12 mouse cellular contexts compared by ENCODE assay signal in the genomic region with DNA sequence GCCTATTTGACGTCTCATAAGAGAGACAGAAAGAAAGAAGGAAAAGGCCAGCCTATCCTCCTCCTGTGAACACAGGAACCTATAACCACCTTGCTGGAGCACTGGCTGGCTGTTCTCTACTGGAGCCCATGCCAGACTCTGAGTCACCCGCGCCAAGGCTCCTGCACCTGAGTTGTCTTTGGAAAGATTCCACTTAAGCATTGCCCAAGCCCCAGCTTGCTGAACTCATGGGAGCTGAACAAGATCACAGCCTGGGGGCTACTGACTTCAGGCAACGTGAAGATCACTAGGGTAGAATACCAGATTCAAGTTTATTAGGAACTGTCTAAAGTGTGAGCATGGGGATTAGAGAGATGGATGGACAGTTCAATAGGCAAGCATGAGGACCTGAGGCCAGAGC.
DNase-seq lines count a peak whose midpoint lies in the region; ATAC-seq lines count a peak whose summit lies in the region.
"Had no signal": no experiment of that assay in that cellular context is flagged by ENCODE, and none has a peak within 500 bp of the region (broad histone marks: within the 10 kb centered on the region; RNA-seq: fewer than 3 reads in every experiment).

No protein-coding gene starts in this region.

- intact Hi-C loops in gastrocnemius, postnatal 14 days (cut with DNase I; ENCODE audit: low total_unique reads): no loop called here

- ATAC-seq in forebrain, embryonic 14.5 days: no peak
- ATAC-seq: intestine, embryonic 15.5 days; midbrain, embryonic 13.5 days had no signal

- peak; percentile 91 for DNase-seq in heart, adult 11 months
- no peak for DNase-seq in heart, adult 9 months (ENCODE audit: low spot score in 2 of 2)
- DNase-seq in 3T3-L1 (ENCODE audit: low read depth, low spot score): peak; percentile 40
- peak; percentile 79 for DNase-seq in brain, adult 2 months (ENCODE audit: low read depth, low spot score)
- peak; percentile 86 for DNase-seq in fibroblast of lung, adult 2 months (ENCODE audit: low read depth)
- DNase-seq in ovary, adult 18-20 months (ENCODE audit: low spot score): no peak
- no peak for DNase-seq in gastrocnemius, postnatal 14 days
- no peak for DNase-seq in forebrain, embryonic 14.5 days (ENCODE audit: low spot score)

- no peak overlapping the region for H3K4me2 ChIP-seq in forebrain, embryonic 14.5 days (ENCODE audit: low read length)
- H3K4me2 ChIP-seq: intestine, embryonic 15.5 days; midbrain, embryonic 13.5 days; neural tube, embryonic 12.5 days; stomach, embryonic 15.5 days had no signal

- no peak overlapping the region for H3K4me3 ChIP-seq in forebrain, embryonic 14.5 days (ENCODE audit: low read depth, low read length)
- H3K4me3 ChIP-seq: intestine, embryonic 15.5 days; midbrain, embryonic 13.5 days; neural tube, embryonic 12.5 days; stomach, embryonic 15.5 days had no signal

- H3K9ac ChIP-seq in forebrain, embryonic 14.5 days (ENCODE audit: low read length): no peak overlapping the region
- H3K9ac ChIP-seq: intestine, embryonic 15.5 days; midbrain, embryonic 13.5 days; neural tube, embryonic 12.5 days; stomach, embryonic 15.5 days had no signal

- no peaks in the 10 kb centered on the region for H3K27me3 ChIP-seq in forebrain, embryonic 14.5 days (replicated peaks; ENCODE audit: control insufficient read depth, insufficient read depth, low read length)
- H3K27me3 ChIP-seq: intestine, embryonic 15.5 days; midbrain, embryonic 13.5 days; neural tube, embryonic 12.5 days; stomach, embryonic 15.5 days had no signal

- H3K27ac ChIP-seq in forebrain, embryonic 14.5 days (ENCODE audit: low read depth, low read length): no peak overlapping the region
- H3K27ac ChIP-seq: intestine, embryonic 15.5 days; midbrain, embryonic 13.5 days; neural tube, embryonic 12.5 days; stomach, embryonic 15.5 days had no signal

- no peaks in the 10 kb centered on the region for H3K9me3 ChIP-seq in forebrain, embryonic 14.5 days (replicated peaks; ENCODE audit: control insufficient read depth, low read length)
- H3K9me3 ChIP-seq: intestine, embryonic 15.5 days; midbrain, embryonic 13.5 days; neural tube, embryonic 12.5 days; stomach, embryonic 15.5 days had no signal

- H3K36me3 ChIP-seq in forebrain, embryonic 14.5 days (ENCODE audit: control insufficient read depth, insufficient read depth, low read length): no peaks in the 10 kb centered on the region
- H3K36me3 ChIP-seq: intestine, embryonic 15.5 days; midbrain, embryonic 13.5 days; neural tube, embryonic 12.5 days had no signal

- H3K4me1 ChIP-seq in forebrain, embryonic 14.5 days (ENCODE audit: control insufficient read depth, insufficient read depth, low read length): no peaks in the 10 kb centered on the region

- WGBS in forebrain, embryonic 14.5 days: 94% methylated on average over 4 of the region's 4 CpGs

Comparison
In these comparisons a context has a peak if more than half of its experiments do, and no peak if none do; other contexts are left out.
1. DNase-seq: peak in heart, adult 11 months (single experiment), 3T3-L1 (single experiment), brain, adult 2 months (single experiment) and fibroblast of lung, adult 2 months (single experiment); none in heart, adult 9 months (0 of 2), ovary, adult 18-20 months (single experiment), gastrocnemius, postnatal 14 days (single experiment) and forebrain, embryonic 14.5 days (single experiment).